Mouse (Mus musculus) G1E (cell line): ENCODE measurements at regions not wholly inside any gene's neighbourhood (a gene's known extent, or its start where the extent isn't known, plus 50 kb on each side); places are given as distances from the start of the nearest gene placed in this dataset.

Source experiments
- CTCF ChIP-seq: IDR thresholded peaks from 2 replicates; pipeline ENCODE4 v1.5.1; 2012; ENCODE audit warnings: low read depth, low read length, inconsistent platforms, mixed read lengths
- TAL1 ChIP-seq: conservative IDR thresholded peaks from 2 replicates; pipeline ENCODE4 v1.6.1; 2012; ENCODE audit warnings: low read depth, low read length, inconsistent platforms, mixed read lengths

DNA sequence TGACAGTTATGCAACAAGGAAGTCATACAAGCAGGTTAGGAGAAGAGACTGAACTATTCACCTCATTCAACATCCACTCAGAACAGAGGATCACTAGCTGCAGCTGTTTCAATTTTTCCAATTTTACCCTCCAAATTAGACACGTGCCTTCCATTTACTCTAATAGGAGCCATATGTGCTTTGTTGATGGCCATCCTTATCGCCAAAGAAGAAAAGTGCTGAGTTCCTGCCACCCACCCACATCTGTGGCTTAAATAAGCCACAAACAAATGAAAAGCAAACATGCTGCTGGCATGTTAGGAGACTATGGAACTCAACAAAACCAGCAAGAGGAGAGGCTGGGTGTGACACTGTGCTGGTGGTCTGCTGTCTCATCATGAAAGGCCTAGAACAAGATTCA, 1786.1 kb downstream of the 9330182O14Rik start:
- TF ChIP-seq TAL1 (no peak), CTCF (no peak)
